Mouse (Mus musculus) liver, adult 2 months (tissue): ENCODE measurements at regions not wholly inside any gene's neighbourhood (a gene's known extent, or its start where the extent isn't known, plus 50 kb on each side); places are given as distances from the start of the nearest gene placed in this dataset.

Source experiments
- CTCF ChIP-seq: fragments of 200-500 bp; IDR thresholded peaks from 2 replicates; pipeline ENCODE4 v1.5.1; 2011; ENCODE audit warnings: low read depth, low read length, control low read depth
- POLR2A ChIP-seq: fragments of 200-500 bp; IDR thresholded peaks from 2 replicates; pipeline ENCODE4 v1.6.1; 2011; ENCODE audit warnings: low read length, control low read depth; ENCODE audit not compliant: insufficient read depth; ENCODE audit errors: extremely low read depth

GRCm38 (mm10) chr9:13913459-13913858 lies 85.9 kb downstream of the Fam76b start:
- TF ChIP-seq CTCF (no peak), POLR2A (no peak)
